Mouse (Mus musculus): ENCODE results near the gene Slc29a3. TPM values are rescaled to one million over a fixed set of nuclear protein-coding genes. Genes with fewer than 3 reads are reported as not detected.

Slc29a3 gene
- polyA plus RNA-seq, 1 experiment, result 11.1 TPM

DNA sequence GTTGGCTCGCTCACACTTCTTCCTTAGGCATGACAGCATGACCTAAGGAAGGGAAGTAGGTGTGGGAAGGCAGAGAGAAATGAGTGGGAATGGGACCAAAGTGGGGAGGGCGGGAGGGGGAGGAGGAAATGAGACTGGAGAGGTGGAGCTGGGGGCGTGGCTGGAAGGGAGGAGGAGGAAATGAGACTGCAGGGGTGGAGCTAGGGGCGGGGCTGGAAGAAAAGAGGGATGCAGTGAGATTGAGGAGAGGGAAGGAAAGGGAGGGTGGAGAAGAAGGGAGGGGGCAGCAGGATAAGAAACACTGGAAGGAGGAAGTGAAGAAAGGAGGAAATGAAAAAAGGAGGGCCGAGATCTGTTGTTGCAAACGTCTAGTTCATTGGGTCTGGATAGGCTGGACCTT is 61.6 kb downstream of the Slc29a3 start:
- DNase-seq (ENCODE audit: low read depth), result no peak
- no peak for TF ChIP-seq POLR2A (IDR thresholded peaks at IDR 0.05; ENCODE audit: borderline replicate concordance, extremely low read depth, insufficient read depth, insufficient read length, poor library complexity, severe bottlenecking)
- no peak for TF ChIP-seq CTCF (IDR thresholded peaks at IDR 0.05; ENCODE audit: borderline replicate concordance, extremely low read depth, insufficient read depth, insufficient read length)

DNA sequence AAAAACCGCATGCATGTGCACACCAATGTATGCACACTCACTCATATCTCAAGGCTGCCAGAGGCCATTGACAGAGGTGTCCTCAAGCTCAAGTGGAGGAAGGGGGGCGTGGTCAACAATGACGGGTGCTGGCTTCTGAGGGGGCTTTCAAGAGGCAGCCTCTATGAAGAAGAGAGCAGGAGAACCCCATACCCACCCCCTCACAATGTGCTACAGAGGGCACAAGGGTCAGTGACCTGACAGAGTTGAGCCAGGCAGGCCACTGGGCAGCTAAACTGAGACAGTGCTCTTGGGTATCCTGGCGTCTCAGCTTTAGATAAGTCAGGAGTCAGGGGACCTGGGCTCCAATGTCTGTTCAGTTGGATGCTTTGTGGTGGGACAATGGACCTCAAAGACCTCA is 63.2 kb downstream of the Slc29a3 start:
- TF ChIP-seq POLR2A (IDR thresholded peaks at IDR 0.05; ENCODE audit: borderline replicate concordance, extremely low read depth, insufficient read depth, insufficient read length, poor library complexity, severe bottlenecking) (no peak), CTCF (IDR thresholded peaks at IDR 0.05; ENCODE audit: borderline replicate concordance, extremely low read depth, insufficient read depth, insufficient read length) (no peak)
- no peak for DNase-seq (ENCODE audit: low read depth)

DNA sequence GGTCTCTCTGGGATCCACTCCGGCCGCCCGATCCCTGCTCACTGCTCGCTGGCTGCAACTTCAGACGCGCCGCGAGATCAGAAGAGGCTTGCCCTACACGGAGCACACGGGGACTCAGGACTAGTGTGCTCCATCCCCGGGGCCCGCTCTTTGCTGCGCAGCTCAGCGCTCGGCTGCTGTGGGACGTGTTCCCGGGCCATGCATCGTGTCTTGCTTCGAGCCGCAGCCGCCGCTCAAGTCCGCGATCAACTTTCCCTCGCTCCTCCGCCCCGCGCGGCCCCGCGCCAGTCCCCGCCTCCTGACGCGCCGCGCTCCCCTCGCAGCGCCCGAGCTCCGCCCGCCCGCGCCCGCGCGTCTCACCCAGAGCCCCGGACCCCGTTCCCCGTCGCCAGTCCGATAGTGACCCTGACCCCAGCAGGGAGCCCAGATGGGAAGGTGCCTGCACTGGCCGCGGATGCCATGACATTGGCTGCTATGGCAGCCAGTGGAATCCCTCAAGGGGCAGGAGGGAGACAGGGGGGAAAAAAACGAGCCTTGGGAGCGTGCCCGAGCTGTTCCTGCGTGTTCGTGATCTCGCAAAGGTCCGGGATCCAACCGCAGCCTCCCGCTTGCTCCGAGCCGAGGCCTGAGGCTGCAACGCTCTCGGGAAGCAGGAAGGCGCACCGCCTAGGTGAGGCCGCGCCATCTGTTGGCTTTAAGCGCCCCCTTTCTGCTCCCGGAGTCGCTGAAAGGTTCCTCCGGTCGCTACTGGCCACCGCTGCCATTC is 65.4 kb downstream of the Slc29a3 start:
- TF ChIP-seq CTCF (IDR thresholded peaks at IDR 0.05; ENCODE audit: borderline replicate concordance, extremely low read depth, insufficient read depth, insufficient read length) (peak; percentile 70), POLR2A (IDR thresholded peaks at IDR 0.05; ENCODE audit: borderline replicate concordance, extremely low read depth, insufficient read depth, insufficient read length, poor library complexity, severe bottlenecking) (no peak)
- peak; percentile 85 for DNase-seq (ENCODE audit: low read depth)

DNA sequence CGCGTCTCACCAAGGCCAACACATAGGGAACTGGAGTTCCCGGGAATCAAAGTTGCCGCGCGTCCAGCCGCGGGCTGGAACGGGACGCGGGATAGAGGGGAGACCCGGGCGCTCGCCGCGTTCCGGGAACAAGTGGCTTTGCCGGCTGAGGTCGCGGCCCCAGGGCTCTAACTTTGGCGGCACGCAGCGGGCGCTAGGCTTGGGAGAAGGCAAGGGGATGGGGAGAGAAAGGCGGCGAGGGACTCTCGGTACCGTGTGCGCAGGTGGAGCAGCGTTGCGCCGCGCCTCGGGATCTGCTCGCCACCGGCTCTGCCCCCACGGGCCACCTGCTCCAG is 66.0 kb downstream of the Slc29a3 start:
- DNase-seq (ENCODE audit: low read depth), result no peak
- TF ChIP-seq CTCF (IDR thresholded peaks at IDR 0.05; ENCODE audit: borderline replicate concordance, extremely low read depth, insufficient read depth, insufficient read length), result no peak
- no peak for TF ChIP-seq POLR2A (IDR thresholded peaks at IDR 0.05; ENCODE audit: borderline replicate concordance, extremely low read depth, insufficient read depth, insufficient read length, poor library complexity, severe bottlenecking)

DNA sequence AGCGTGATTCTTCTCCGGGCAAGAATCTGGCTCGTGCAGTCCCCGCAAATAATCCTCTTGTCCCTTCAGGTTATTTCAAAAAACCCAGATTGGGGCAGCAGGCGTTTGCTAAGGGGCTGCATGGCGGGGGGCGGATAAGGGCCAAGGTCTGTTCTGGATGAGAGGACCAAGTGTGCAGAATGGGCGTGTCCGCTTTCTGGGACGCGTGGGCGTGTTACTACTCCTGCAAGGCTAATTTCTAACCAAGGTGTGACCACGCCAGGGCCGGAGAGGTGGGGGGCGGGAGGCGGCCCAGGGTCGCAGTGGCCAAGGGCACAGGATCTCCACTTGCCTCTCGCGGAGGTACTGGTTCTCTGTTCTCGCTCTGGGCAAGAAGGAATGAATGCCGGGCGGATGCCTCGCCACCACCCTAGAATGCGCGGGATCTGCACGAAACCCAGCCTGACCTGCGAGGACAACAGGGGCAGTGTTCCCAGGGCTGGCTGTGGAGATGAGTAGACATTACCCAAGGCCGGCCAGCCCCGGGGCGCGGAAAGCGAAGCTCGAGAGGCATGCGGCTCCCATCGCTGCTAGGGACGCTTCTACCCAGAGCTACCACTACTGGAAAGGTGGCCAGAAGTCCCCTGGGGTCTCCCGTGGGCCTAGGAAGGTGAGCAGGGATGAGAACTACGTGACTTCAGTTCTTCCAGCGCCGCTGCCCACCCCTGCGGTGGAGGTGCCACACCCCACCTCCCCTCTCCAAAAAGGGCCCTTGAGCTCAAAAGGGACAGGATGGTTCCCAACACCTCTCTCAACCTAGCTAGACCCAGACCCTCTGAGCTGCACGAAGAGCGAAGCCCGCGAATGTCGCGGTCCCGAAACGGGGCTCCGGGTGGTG is 66.6 kb downstream of the Slc29a3 start:
- TF ChIP-seq POLR2A (IDR thresholded peaks at IDR 0.05; ENCODE audit: borderline replicate concordance, extremely low read depth, insufficient read depth, insufficient read length, poor library complexity, severe bottlenecking), result no peak
- TF ChIP-seq CTCF (IDR thresholded peaks at IDR 0.05; ENCODE audit: borderline replicate concordance, extremely low read depth, insufficient read depth, insufficient read length), result no peak
- DNase-seq (ENCODE audit: low read depth), result no peak

DNA sequence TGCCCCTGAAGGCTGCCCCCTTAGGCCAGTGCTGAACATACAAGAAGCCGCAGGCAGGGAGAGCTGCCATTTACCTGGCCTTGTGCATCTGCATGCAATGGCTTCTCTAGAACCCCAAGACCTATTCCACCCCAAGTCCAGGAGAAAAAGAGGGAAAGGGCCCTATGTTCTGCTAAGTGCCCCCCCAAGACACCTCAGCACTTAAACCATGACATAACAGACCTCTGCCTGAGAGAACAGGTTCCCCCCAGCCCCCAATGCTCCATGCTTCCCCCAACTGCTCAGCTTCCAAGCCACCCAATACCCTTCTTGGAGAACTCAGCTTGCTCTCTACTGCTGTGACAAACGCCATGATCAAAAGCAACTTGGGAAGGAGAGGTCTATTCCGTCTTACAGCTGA is 73.7 kb downstream of the Slc29a3 start:
- TF ChIP-seq POLR2A (IDR thresholded peaks at IDR 0.05; ENCODE audit: borderline replicate concordance, extremely low read depth, insufficient read depth, insufficient read length, poor library complexity, severe bottlenecking) (no peak), CTCF (IDR thresholded peaks at IDR 0.05; ENCODE audit: borderline replicate concordance, extremely low read depth, insufficient read depth, insufficient read length) (no peak)
- no peak for DNase-seq (ENCODE audit: low read depth)

DNA sequence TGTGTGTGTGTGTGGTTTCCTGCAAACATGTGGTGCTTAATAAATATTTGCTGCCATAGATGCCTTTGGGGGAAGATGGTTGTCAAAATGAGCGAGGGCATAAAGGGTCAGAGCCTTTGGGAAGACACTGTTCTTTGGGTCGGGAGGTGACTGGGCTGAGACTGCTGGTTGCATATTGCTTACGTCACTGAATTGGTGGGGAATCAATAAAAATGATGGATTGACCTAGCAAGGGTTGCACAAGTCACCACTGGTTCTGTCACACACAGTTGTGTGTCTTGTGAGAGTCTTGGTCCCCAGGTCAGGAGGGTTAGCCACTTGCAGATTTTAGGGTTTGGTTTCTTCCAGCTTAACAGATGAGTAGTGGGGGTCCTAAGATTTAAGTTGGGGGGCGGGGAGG is 75.3 kb downstream of the Slc29a3 start:
- TF ChIP-seq POLR2A (IDR thresholded peaks at IDR 0.05; ENCODE audit: borderline replicate concordance, extremely low read depth, insufficient read depth, insufficient read length, poor library complexity, severe bottlenecking), result no peak
- TF ChIP-seq CTCF (IDR thresholded peaks at IDR 0.05; ENCODE audit: borderline replicate concordance, extremely low read depth, insufficient read depth, insufficient read length), result no peak

DNA sequence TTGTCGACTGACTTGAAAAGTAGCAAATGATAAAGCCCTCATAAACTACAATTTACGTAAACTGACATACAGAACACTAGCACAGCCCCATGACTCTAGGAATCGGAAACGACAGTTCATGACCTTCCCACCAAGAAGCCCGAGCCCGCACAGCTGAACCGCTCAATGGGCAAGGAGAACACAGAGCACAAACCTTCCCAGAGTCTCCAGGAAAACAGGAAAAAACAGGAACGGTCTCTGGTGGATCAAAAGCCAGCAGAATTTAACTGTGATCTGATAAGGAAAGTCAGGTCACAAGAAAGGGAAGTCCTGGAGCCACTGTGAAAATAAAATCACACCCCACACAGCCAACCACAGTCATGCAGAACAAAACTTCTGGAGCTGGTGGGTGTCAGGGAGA is 82.4 kb downstream of the Slc29a3 start:
- TF ChIP-seq POLR2A (IDR thresholded peaks at IDR 0.05; ENCODE audit: borderline replicate concordance, extremely low read depth, insufficient read depth, insufficient read length, poor library complexity, severe bottlenecking) (no peak), CTCF (IDR thresholded peaks at IDR 0.05; ENCODE audit: borderline replicate concordance, extremely low read depth, insufficient read depth, insufficient read length) (no peak)
- DNase-seq (ENCODE audit: low read depth), result no peak

More for the DNA sequence above, 75.3 kb downstream of the Slc29a3 start:
- DNase-seq (ENCODE audit: low read depth), result no peak

DNA sequence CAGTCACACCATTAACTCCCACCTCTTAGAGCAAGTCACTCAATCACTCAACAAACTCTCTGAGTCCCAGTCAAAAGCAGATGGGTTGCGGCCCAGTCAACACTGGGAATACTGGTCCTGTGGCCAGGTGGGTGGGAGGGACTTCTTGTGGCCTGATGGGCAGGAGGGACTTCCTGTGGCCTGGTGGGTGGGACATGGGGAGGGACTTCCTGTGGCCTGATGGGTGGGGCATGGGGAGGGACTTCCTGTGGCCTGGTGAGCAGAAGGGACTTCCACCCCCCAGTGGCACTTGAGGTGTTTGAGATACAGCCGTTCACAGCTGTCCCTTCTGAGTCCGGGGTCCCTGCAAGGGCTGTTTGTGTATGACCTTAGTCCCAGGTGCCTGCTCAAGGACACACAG is 84.0 kb downstream of the Slc29a3 start:
- TF ChIP-seq CTCF (IDR thresholded peaks at IDR 0.05; ENCODE audit: borderline replicate concordance, extremely low read depth, insufficient read depth, insufficient read length) (no peak), POLR2A (IDR thresholded peaks at IDR 0.05; ENCODE audit: borderline replicate concordance, extremely low read depth, insufficient read depth, insufficient read length, poor library complexity, severe bottlenecking) (no peak)
- DNase-seq (ENCODE audit: low read depth), result no peak

Other genes with a start within 250 kb of the Slc29a3 start
- gene Cdh23, start 56.3 kb downstream of the Slc29a3 start, polyA plus RNA-seq (2012; rRNA removed), result 4.3 and 9.0 TPM in 2 replicates
- 6.3 and 12.7 TPM in 2 replicates for gene Unc5b, start 78.8 kb upstream of the Slc29a3 start, polyA plus RNA-seq (2012; rRNA removed)